Mouse (Mus musculus) right cerebral cortex, adult 2 months (tissue): Measurements from ENCODE around the gene Dgat2.

Source experiments
- DNase-seq, 2 experiments: peaks; one replicate each; pipeline ENCODE4 v3.0.0; 2021 to 2022; ENCODE audit warnings: low spot score in 2 of 2

Gene Dgat2

DNA sequence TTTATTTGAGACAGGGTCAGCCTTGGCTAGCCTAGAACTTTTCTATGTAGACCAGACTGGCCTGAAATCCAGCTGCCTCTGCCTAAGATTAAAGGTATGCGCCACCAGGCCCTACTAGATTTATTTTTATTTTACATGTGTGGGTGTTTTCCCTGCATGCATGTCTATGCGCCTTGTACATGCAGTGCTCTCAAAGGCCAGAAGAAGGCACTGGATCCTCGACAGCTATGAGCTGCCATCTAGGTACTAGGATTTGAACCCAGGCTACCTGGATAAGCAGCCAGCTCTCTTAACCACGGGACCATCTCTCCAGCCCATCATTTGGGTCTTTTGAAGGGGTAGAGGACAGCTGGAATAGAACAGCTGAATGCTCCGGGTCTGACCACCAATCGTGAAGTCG, 20.1 kb downstream of the Dgat2 start:
- no peak for DNase-seq

DNA sequence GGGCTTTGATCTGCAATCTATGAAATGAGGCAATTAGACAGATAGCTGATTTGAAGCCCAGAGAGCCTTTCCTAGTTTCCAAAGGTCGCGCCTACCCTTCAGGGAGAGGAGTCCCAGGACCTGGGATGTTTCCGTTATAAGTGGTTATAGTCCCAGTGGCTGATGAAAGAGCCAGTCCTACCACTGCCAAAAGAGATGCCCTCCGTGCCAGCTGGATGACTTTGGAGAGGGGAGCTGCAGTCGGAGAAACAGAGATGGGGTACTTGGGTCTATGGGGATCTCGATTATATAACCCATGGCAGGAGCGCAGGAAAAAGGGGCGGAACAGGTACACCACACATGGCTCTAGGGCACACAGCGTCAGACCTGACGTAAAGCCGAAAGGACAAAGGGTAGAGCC, 20.6 kb downstream of the Dgat2 start:
- no peak for DNase-seq

DNA sequence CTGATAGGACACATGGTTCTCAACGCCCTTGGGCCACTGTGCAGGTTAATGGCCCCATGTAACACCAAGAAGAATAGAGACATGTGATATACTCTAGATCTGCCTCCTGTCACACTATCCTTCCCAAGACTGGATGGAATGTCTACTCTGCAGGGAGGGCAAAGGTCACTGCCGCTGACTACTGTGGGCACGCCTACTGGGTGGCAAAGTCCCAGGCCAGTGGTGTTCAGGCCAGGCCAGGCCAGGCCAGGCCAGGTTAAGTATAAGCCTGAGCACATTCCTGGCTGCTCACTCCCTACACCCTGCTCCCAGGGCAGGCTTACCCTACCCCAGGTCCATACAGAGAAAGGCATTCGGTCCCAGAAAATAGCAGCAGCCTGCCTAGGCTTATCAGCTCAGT, 21.0 kb downstream of the Dgat2 start:
- no peak for DNase-seq

DNA sequence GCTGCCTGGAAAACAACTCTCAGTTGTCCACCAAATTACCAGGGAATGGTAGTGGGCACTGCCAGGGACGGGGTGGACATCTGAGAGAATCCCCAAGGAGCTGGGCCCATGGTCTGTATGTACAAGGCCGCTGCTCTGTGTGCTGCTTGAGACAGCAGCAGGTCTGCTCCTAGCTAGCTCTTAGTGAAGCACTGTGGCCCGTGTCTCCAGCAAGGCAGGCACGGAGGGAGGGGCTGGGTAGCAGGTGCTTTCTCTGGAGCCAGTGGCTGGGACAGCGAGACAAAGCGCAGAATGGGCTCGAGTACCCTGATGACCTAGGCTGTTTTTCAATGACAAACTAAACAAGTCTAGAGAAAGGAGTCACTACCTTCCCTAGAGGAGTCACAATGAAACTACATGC, 21.5 kb downstream of the Dgat2 start:
- DNase-seq, result no peak

DNA sequence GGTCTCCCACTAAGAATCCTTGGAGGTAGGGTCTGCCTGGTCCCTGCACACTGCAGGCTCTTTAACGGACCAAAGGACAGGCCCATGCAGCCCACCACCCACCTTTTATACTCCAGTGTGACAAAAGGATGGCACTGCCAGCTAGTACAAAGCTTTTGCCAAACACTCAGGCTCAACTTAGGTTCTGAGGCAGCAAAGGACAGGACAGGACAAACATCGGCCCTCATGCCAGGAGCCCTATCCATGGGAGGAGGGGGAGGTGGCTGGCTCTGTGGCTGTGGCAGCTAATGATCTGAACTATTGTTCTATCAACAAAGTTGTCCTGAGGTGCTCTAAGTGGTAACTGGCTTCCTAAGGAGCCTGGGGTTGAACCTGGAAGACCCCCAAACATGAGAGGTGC, 23.1 kb downstream of the Dgat2 start:
- no peak for DNase-seq

DNA sequence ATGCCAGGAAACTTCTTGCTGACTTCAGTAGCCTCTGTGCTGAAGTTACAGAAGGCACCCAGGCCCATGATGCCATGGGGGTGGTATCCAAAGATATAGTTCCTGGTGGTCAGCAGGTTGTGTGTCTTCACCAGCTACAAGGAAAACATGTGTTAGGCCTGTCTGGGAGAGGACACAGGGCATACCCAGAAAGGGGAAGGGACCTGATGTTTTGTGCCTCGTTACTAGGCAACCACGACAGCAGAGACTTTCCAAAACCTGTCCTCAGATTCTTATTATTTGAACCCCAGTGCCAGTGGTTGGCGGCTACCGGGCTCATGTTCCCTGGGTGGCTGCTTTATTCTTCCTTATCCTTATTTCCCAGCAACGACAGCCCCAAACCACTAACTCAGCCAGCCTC, 23.6 kb downstream of the Dgat2 start:
- DNase-seq, result no peak

DNA sequence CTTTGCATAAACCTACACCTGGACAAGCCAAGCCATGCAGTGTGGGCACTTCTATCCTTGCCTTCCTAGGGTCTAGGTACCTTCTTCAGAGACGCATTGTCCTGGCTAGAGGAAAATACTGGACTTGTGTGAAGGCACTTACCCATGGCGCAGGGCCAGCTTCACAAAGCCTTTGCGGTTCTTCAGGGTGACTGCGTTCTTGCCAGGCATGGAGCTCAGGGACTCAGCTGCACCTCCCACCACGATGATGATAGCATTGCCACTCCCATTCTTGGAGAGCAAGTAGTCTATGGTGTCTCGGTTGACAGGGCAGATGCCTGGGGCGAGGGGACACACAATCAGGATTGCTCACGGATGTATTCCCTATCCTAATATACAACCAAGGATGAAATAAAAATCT, 24.5 kb downstream of the Dgat2 start:
- no peak for DNase-seq

DNA sequence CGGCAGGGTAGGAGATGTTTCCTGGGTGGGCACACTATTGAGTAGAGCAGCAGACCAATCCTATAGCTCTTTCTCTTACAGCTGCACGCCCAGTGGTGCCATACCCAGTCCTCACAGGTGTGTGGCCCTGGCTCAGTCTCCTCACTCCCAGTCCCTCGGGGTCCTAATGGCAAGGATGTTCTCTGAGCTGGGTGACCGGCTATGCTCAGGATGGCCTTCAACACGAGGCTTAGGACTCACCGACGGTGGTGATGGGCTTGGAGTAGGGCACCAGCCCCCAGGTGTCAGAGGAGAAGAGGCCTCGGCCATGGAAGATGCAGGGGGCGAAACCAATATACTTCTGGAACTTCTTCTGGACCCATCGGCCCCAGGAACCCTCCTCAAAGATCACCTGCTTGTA, 25.8 kb downstream of the Dgat2 start:
- no peak for DNase-seq

DNA sequence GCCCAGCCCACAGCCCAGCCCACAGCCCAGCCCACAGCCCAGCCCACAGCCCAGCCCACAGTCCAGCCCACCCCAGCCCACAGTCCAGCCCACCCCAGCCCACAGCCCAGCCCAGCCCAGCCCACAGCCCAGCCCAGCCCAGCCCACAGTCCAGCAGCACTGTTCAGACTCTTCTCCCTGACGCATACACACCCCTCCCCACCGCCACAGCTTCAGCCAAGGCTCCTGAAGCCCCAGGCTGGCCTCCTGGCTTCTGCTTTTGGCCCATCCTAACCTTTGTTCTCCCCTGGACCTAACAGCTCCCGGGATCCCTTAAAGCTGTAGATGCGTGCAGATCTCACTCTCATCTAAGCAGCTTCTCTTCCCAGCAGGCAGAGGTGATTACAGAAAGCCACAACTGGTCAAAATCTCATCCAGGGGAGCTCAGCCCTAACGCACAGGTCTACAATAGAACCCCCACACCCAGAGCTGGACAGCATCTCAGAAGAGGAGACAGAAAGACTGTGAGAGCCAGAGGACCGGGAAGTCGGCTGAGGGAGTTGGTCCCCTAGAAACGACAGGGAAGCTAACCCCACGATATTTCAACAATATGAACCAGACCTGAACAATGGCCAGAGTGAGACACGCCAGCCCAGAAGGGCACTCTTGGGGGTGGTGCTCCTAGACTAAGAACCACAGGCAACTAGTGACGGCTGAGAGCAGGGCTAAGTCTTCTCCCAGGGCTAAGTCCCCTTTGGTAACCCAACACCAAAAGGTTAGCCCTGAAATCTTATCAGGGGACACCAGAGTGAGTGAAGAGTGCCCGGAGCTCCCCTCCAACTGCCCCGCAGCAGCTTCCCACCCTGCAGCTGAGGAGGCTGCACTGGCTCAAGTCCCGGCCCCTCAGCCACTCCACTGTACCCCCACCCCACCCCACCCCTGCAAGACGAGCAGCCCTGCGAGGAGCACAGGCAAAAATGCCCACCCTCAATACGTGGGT, 26.9 kb downstream of the Dgat2 start:
- no peak for DNase-seq

DNA sequence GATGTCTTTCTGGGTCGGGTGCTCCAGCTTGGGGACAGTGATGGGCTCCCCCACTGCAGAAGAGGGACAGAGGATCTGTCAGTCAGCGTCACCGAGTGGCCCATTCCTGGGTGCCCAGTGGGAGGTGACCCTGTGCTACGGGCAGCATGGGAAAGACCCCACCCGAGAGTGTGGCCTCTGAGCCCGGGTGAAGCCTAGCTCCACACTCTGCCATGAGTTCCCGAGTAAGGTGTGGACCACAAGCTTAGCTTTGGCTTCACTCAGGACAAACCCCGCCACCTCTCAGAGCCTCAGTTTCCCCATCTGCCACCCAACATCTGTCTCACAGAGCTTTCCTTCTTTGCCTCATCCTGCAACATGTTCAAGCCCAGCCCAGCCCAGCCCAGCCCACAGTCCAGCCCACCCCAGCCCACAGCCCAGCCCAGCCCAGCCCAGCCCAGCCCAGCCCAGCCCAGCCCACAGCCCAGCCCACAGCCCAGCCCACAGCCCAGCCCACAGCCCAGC, 27.8 kb downstream of the Dgat2 start:
- no peak for DNase-seq

DNA sequence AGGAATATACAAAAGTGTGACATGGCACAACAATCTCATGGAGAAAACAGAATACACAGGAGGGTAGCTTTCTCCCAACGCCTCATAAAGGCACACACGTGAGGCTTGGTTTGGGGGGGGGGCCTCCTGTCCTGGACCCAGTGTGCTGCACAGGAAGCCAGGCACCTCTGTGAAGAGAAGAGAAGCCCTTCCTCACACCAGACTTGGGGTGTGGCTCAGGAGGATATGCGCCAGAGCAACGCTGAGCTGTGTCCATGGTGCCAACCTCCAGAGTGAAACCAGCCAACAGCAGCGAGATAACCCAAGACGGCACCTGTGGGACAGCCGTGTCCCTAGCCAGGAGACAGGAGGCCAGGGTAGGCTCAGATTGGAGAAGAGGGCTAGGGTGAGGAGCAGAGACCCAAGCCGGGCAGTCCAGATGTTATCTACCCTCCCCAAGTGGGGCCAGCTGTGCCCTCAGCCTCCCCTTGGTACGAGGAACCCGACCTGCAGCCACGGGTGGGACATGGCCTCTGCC, 28.8 kb downstream of the Dgat2 start:
- no peak for DNase-seq

DNA sequence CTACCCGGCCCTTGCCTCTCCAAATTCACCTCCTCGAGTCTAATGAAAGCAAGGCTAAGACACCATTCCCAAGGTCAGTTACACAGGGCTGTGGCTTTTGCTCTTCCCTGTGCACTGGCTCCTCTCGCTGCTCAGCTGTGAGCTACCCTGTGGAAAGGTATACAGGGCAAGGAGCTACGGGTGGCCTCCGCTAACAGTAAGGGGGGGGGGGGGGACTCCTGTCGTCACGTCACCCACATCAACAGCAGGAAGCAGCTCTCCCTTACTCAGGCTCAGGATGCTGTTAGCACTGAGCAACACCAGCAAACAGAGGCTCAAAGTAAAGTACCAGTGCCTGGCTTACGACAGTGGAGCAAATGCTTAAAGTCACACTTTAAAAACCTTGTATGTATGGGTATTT, 29.8 kb downstream of the Dgat2 start:
- no peak for DNase-seq

DNA sequence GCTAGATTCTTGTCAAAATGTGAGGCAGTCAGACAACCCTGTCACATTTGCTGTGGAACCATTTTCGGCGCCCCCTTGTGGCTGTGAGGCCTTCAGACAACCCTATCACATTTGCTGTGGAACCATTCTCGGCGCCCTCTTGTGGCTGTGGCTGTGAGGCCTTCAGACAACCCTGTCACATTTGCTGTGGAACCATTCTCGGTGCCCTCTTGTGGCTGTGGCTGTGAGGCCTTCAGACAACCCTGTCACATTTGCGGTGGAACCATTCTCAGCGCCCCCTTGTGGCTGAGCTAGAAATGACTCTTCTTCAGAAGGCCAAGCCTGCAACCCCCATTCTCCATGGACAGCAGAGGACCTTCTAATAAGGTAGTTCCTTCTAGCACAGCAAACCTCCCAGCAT, 31.2 kb downstream of the Dgat2 start:
- peak; percentile 98 for DNase-seq

DNA sequence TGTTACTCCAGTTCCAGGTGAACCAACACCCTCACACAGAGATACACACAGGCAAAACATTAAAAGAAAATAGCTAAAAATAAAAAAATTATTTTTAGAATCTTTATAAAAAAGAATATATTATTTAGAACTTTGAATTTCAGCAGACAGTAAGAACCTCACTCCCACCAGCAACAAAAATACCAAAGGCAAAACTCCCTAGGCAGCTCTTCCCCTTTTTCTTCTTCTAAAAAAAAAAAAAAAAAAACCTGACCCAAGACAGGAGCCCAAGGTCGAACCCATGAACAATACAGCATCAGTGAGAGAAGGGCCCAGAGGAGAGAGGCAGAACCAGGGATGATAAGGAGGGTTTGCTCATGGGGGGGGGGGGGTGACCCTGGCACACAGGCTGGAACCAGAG, 33.5 kb downstream of the Dgat2 start:
- DNase-seq, result no peak

DNA sequence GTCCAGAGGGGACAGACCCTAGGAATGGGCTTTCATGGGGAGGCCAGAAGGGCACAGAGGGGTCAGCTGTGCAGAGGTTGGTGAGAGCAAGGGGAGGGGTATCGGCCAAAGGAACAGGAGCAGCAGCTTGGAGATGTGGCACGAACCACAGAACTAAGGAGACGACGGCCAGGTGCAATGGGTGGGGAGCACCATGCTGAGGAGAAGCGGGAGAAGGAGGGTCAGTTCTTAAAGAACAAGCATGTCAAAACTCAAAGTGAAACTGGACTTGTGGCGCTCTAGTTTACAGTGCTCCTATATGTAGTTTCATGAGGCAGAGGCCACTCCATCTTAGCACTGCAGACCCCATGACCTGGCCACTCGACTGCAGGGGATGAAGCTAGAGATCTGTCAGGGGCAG, 35.0 kb downstream of the Dgat2 start:
- DNase-seq, result no peak

DNA sequence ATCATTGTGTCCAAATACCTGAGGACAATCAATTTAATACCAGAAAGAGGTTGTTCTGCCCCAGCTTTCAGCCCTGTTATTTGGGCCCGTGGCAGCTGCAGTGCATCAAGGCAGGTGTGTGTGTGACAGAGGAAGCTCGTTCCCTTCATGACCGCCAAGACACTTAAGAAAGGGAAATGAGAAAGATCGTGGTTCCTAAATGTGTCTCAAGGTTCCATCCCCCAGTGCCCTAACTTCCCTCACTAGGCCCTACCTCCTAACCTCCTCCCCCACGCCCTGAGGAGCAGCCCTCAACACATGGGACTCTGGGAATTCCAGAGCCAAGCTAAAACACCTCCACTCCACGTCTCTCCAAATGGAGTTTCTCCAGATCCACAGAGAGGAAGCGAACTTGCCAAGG, 35.6 kb downstream of the Dgat2 start:
- DNase-seq, result no peak

DNA sequence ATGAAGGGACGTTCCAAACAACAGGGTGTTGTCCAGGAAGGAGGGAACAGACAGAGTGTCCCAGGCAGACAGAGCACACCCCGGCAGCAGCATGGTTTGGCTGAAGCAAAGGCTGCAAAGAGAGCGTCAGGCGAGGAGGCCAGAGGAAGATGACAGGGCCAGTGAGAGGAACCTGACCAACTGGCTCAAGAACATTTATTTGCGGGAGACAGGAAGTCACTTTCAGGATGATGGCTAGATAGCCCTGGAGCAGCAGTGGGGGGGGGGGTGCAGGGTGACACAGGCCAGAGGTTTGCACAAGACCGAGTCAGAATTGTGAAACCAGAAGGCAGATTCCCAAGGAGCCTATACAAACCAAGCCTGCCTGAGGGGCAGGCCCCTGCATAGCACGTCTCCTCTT, 36.5 kb downstream of the Dgat2 start:
- no peak for DNase-seq

DNA sequence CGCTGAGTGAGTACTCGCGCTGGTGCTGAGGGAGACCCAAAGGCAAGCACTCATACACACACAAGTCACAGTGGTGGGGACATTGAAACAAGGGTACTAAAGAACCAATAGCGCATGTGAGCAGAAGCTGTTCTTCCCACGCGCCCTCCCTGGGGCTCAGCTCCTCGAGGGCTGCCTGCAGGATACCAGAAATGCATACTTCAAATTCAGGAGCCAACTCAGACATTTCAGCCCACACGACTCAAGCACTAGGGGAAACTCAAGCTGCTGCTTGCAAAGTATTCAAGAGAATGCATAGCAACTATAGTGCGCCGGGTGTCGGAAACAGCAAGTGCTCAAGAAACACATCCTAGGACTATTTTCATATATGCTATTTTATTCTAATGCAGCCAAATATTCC, 37.9 kb downstream of the Dgat2 start:
- DNase-seq, result peak; percentile 76 to 77

DNA sequence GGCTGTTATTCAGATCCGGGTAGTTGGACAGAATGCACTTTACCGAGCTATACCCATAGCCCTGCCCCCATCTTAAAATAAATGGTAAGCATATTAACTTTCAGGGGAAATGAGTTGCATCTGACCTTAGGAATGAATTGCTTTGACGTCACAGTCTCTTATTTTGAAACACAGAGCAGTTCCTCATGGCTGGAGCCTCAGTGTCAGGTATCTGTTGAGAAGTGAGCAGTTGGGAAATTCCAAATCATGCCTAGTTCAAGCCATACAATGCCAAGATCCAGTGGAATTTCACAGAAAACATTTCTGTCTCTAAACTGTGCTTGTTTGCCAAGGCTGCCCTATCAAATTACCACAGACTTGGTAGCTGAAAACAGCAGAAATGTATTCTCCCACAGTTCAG, 39.3 kb downstream of the Dgat2 start:
- DNase-seq, result no peak

DNA sequence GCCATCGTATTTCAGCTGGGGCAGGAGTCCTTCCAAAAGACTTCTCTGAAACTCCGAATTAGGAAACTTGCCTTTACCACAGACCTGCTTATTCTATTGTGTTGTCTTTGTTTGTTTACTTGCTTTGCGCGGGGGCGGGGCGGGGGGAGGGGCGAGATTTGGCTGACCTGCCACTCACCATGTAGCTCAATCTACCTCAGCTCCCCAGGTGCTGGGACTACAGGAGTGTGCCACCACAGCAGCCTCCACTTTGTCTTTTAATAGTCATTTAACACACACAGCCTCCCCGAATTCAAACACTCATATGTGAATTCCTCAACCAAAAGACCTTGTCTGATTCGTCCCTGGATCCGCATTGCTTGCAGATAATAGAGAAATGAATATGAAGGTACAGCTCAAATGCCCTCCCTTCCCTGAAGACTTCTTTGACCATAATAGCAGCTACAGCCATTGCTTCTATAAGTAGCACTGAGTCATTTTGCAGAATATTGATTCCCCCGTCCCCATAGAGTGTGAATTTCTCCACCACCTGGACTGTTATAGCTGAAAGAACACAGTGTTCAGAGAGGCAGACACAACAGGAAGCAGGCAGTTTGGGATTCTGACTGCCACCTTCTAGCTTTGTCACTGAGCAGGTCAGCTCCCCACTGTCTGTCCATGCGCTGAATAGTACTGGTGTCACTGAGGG, 40.5 kb downstream of the Dgat2 start:
- peak; percentile 40 to 41 for DNase-seq

DNA sequence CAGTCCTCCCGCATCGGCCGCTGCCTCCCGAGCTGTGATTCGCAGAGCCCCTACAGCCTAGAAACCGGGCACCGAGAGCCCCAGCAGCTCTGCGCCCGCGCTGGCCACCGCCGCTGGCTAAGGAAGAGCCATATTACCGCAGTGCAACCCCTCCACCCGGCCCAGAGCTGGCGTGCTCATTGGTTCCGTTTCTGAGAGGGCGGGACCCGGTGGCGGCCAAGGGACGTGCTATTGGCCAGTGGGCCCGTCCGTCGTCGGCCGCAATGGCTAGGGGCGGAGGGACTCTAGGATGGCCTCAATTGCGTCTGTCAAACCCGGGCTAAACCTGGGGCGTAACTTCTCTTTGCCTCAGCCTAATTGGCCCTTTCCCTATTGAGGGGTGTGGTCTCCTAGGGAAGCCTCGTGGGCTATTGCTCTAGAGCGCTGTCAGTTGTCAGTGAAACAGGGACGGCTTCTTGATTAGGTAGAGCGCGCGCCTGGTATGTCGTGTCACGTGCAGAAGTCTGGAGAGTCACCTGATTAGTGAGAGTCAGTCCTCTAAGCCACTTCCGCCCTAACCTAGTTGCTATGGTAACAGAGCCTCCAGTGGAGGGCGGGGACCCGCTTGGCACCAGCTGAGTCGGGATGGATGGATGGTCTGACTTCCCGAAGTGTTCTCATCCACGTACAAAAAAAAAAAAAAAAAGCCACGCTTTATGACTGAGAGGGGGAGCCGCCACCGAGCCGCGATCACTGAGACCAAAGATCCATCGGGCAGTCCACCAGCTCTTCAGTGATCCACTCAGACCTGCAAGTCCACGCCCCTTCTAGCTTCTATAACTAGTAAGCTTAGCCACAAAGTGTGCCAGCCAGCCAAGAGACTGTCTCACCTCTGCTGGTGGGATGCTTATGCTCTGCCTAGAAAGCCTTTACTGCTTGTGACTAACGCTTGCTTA, 41.3 kb downstream of the Dgat2 start, which contains the start of gene Uvrag:
Gene Uvrag, minus strand, starts transcription at position 158 of the 935 bp plus-strand sequence.
- peak; percentile 99 to 100 for DNase-seq

DNA sequence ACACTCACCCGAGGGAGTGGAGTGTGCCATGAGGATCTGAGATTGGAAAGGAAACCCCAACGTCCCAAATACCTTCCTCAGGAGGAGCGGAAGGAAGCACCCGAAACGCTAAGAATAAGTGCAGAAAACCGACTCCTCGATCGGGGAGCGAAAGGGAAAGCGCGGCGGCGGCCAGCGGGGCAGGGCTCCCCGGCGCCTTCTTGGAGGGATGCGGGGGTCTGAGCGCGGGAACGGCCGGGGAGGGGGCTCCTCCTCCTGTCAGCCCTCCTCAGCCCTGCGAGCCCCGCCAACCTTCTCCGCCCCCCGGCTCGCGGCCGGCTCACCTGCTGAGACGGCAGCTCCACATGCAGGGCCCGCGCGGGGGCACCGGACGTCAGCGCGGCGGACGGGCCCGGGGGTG, 42.0 kb downstream of the Dgat2 start:
- DNase-seq, result no peak
